8 mouse cellular contexts compared by ENCODE assay signal in the genomic region with DNA sequence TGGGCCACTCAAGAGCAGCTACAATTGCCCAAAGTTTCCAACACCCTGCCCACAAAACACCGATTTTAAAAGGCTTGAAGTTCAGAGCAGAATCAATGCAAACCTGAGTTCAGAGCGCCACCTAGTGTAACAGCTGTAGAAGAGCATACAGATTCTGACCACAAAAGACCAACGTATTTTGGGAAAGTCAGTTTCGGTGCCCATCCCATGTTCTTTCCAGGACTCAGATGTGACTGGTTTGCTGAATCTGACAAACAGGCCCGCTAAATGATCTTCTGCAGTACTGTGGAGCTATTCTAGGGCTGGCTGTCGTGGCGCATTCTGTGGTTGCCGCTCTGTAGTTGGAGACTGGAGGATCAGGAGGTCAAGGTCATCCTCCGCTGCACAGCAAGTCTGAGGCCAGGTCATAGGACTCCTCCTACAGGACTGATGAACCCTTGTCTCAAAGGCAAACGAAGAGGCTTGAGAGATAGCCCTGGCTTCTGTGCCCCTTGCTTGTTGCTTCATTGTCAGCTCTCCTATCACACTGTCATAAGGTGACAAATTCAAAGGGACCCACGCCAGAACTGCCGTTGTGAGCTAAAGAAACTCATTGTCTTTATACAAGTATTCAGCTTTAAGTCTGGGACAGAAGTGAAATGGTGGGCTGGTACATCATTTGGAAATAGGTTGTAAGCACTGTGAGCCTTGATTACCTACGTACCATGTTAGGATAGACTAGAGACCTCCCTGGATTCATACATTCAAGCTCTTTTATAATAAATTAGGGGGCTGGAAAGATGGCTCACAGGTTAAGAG. TPM values are rescaled to one million over a fixed set of nuclear protein-coding genes. Genes with fewer than 3 reads are reported as not detected.
DNase-seq lines count a peak whose midpoint lies in the region; ATAC-seq and TF ChIP-seq lines count a peak whose summit lies in the region.

No protein-coding gene starts in this region.

- 22% methylated on average over 13 of the region's 13 CpGs for WGBS in intestine, embryonic 16.5 days
- WGBS in liver, postnatal 0 days (ENCODE audit: insufficient replicate concordance), result 20% methylated on average over 13 of the region's 13 CpGs
- 23% methylated on average over 13 of the region's 13 CpGs for WGBS in neural tube, embryonic 13.5 days

- H3K4me3 ChIP-seq in testis, adult 2 months (ENCODE audit: control insufficient read depth, low read depth, low read length), result no peak overlapping the region
- no peak overlapping the region for H3K4me3 ChIP-seq in intestine, embryonic 16.5 days (ENCODE audit: low read length)
- no peak overlapping the region for H3K4me3 ChIP-seq in liver, postnatal 0 days (ENCODE audit: low read depth, low read length)
- H3K4me3 ChIP-seq in neural tube, embryonic 13.5 days, result no peak overlapping the region

- H3K4me1 ChIP-seq in testis, adult 2 months (ENCODE audit: control insufficient read depth, insufficient read depth, low read length), result peaks cover 20% of the 10 kb centered on the region
- H3K4me1 ChIP-seq in intestine, embryonic 16.5 days (ENCODE audit: control insufficient read depth, insufficient read depth, low read length), result peaks cover 24% of the 10 kb centered on the region
- peaks cover 29% of the 10 kb centered on the region for H3K4me1 ChIP-seq in liver, postnatal 0 days (ENCODE audit: insufficient read depth)
- peaks cover 19% of the 10 kb centered on the region for H3K4me1 ChIP-seq in neural tube, embryonic 13.5 days (replicated peaks)

- no peak for ATAC-seq in intestine, embryonic 16.5 days
- 0 out of 2 replicates have a peak, but pooled peaks have one; percentile 10 for ATAC-seq in liver, postnatal 0 days
- no peak for ATAC-seq in neural tube, embryonic 13.5 days (ENCODE audit: low read depth)
- no peak for ATAC-seq in erythroid progenitor cell, adult 5-6 weeks (replicated peaks; ENCODE audit: low FRiP score, poor library complexity, severe bottlenecking)

- H3K4me2 ChIP-seq in intestine, embryonic 16.5 days (ENCODE audit: low read depth, low read length), result peak overlapping the region; percentile 42
- H3K4me2 ChIP-seq in liver, postnatal 0 days (ENCODE audit: low read depth, low read length), result peak overlapping the region; percentile 53
- H3K4me2 ChIP-seq in neural tube, embryonic 13.5 days, result peak overlapping the region; percentile 39

- DNase-seq in testis, postnatal 14 days (ENCODE audit: low spot score), result no peak
- DNase-seq in cerebellum, adult 8-10 months, result peak; percentile 67
- DNase-seq in gastrocnemius, postnatal 10 days, result peak; percentile 60
- peak; percentile 73 for DNase-seq in liver, postnatal 0 days

- H3K27me3 ChIP-seq in testis, adult 2 months (ENCODE audit: control insufficient read depth, insufficient read depth, low read length), result no peaks in the 10 kb centered on the region
- no peaks in the 10 kb centered on the region for H3K27me3 ChIP-seq in intestine, embryonic 16.5 days (replicated peaks; ENCODE audit: control insufficient read depth, insufficient read depth, low read length)
- no peaks in the 10 kb centered on the region for H3K27me3 ChIP-seq in liver, postnatal 0 days (ENCODE audit: insufficient read depth, low read length)
- H3K27me3 ChIP-seq in neural tube, embryonic 13.5 days, result no peaks in the 10 kb centered on the region

- peak overlapping the region; percentile 71 for H3K27ac ChIP-seq in testis, adult 2 months (ENCODE audit: control insufficient read depth, insufficient read depth, low read depth, low read length)
- no peak overlapping the region for H3K27ac ChIP-seq in intestine, embryonic 16.5 days (ENCODE audit: low read length)
- H3K27ac ChIP-seq in liver, postnatal 0 days (ENCODE audit: low read depth), result no peak overlapping the region
- H3K27ac ChIP-seq in neural tube, embryonic 13.5 days (replicated peaks), result no peak overlapping the region

- TF ChIP-seq EP300 in liver, postnatal 0 days (IDR thresholded peaks at IDR 0.05; ENCODE audit: low read depth), result no peak

- no peaks in the 10 kb centered on the region for H3K9me3 ChIP-seq in intestine, embryonic 16.5 days (ENCODE audit: control insufficient read depth, low read length)
- no peaks in the 10 kb centered on the region for H3K9me3 ChIP-seq in liver, postnatal 0 days (ENCODE audit: low read length)
- no peaks in the 10 kb centered on the region for H3K9me3 ChIP-seq in neural tube, embryonic 13.5 days

- no peak for TF ChIP-seq POLR2A in testis, adult 2 months (IDR thresholded peaks at IDR 0.05; ENCODE audit: control insufficient read depth, low read depth, low read length)

- H3K9ac ChIP-seq in intestine, embryonic 16.5 days (ENCODE audit: low read depth, low read length), result peak overlapping the region; percentile 53; the same call in 1 of the 2 replicates
- no peak overlapping the region for H3K9ac ChIP-seq in liver, postnatal 0 days (replicated peaks)
- H3K9ac ChIP-seq in neural tube, embryonic 13.5 days, result peak overlapping the region; percentile 57

- H3K36me3 ChIP-seq in testis, adult 2 months (ENCODE audit: control insufficient read depth, insufficient read depth, low read length), result no peaks in the 10 kb centered on the region
- no peaks in the 10 kb centered on the region for H3K36me3 ChIP-seq in intestine, embryonic 16.5 days (ENCODE audit: control insufficient read depth, insufficient read depth, low read length)
- no peaks in the 10 kb centered on the region for H3K36me3 ChIP-seq in liver, postnatal 0 days (replicated peaks; ENCODE audit: insufficient read depth, low read length)
- H3K36me3 ChIP-seq in neural tube, embryonic 13.5 days, result peaks cover 4% of the 10 kb centered on the region

- peak; percentile 35; the same call in 1 of the 2 replicates for TF ChIP-seq CTCF in testis, adult 2 months (IDR thresholded peaks at IDR 0.05; ENCODE audit: control insufficient read depth, insufficient read depth, insufficient replicate concordance, low read depth, low read length)
- peak; percentile 98 for TF ChIP-seq CTCF in liver, postnatal 0 days (IDR thresholded peaks at IDR 0.05; ENCODE audit: low read depth)

RNA-seq across cellular contexts. Expression of a gene that starts 2.9 kb away (rescaled TPM):
- polyA plus RNA-seq in testis, adult 2 months (2012; rRNA removed), result 24.6 and 24.8 TPM in 2 replicates
- total RNA-seq in gastrocnemius, postnatal 10 days (2021), result 10 to 100 TPM; 11.3 to 12.9 TPM
- 61.3 and 61.4 TPM in 2 replicates for polyA plus RNA-seq in intestine, embryonic 16.5 days (2015; fragmentation: Nextera tagmentation; extraction: Ambion mirVana)
- polyA plus RNA-seq in liver, postnatal 0 days (2015; fragmentation: Nextera tagmentation; extraction: Ambion mirVana), result 10.0 and 11.1 TPM in 2 replicates
- polyA plus RNA-seq in neural tube, embryonic 13.5 days (2015; fragmentation: Nextera tagmentation; extraction: Ambion mirVana), result 71.5 and 73.9 TPM in 2 replicates
- 5.4 and 23.9 TPM in 2 replicates for total RNA-seq in erythroid progenitor cell, adult 5-6 weeks (2015; ENCODE audit: low replicate concordance)
- 10.0 and 17.1 TPM in 2 replicates for total RNA-seq in erythroid progenitor cell, adult 5-6 weeks (2017; ENCODE audit: low replicate concordance)

RNA-seq across cellular contexts. Expression of a gene that starts 9.0 kb away (rescaled TPM):
- 21.4 and 24.8 TPM in 2 replicates for polyA plus RNA-seq in testis, adult 2 months (2012; rRNA removed)
- total RNA-seq in gastrocnemius, postnatal 10 days (2021), result 10 to 100 TPM; 11.9 to 19.3 TPM
- 7.9 and 10.0 TPM in 2 replicates for polyA plus RNA-seq in intestine, embryonic 16.5 days (2015; fragmentation: Nextera tagmentation; extraction: Ambion mirVana)
- 5.6 and 5.7 TPM in 2 replicates for polyA plus RNA-seq in liver, postnatal 0 days (2015; fragmentation: Nextera tagmentation; extraction: Ambion mirVana)
- polyA plus RNA-seq in neural tube, embryonic 13.5 days (2015; fragmentation: Nextera tagmentation; extraction: Ambion mirVana), result 13.5 and 17.0 TPM in 2 replicates
- 14.7 and 19.8 TPM in 2 replicates for total RNA-seq in erythroid progenitor cell, adult 5-6 weeks (2015; ENCODE audit: low replicate concordance)
- 19.4 and 37.7 TPM in 2 replicates for total RNA-seq in erythroid progenitor cell, adult 5-6 weeks (2017; ENCODE audit: low replicate concordance)

RNA-seq across cellular contexts. Expression of a gene that starts 25.7 kb away (rescaled TPM):
- 5.3 and 5.4 TPM in 2 replicates for polyA plus RNA-seq in testis, adult 2 months (2012; rRNA removed)
- total RNA-seq in gastrocnemius, postnatal 10 days (2021), result 1 to 10 TPM; 4.2 to 4.5 TPM
- 1.2 and 1.5 TPM in 2 replicates for polyA plus RNA-seq in intestine, embryonic 16.5 days (2015; fragmentation: Nextera tagmentation; extraction: Ambion mirVana)
- polyA plus RNA-seq in liver, postnatal 0 days (2015; fragmentation: Nextera tagmentation; extraction: Ambion mirVana), result 0.27 and 0.35 TPM in 2 replicates
- polyA plus RNA-seq in neural tube, embryonic 13.5 days (2015; fragmentation: Nextera tagmentation; extraction: Ambion mirVana), result 0.26 and 0.57 TPM in 2 replicates
- total RNA-seq in erythroid progenitor cell, adult 5-6 weeks (2015; ENCODE audit: low replicate concordance), result 0.36 TPM in 1 of 2 replicates, not detected in the other
- total RNA-seq in erythroid progenitor cell, adult 5-6 weeks (2017; ENCODE audit: low replicate concordance), result 1.4 and 1.5 TPM in 2 replicates

RNA-seq across cellular contexts. Expression of a gene that starts 31.6 kb away (rescaled TPM):
- 167 and 174 TPM in 2 replicates for polyA plus RNA-seq in testis, adult 2 months (2012; rRNA removed)
- total RNA-seq in gastrocnemius, postnatal 10 days (2021), result 100 to 1,000 TPM in 1 of 2 experiments, 10 to 100 TPM in 1; 88.6 to 123 TPM
- 94.7 and 103 TPM in 2 replicates for polyA plus RNA-seq in intestine, embryonic 16.5 days (2015; fragmentation: Nextera tagmentation; extraction: Ambion mirVana)
- polyA plus RNA-seq in liver, postnatal 0 days (2015; fragmentation: Nextera tagmentation; extraction: Ambion mirVana), result 34.6 and 35.7 TPM in 2 replicates
- polyA plus RNA-seq in neural tube, embryonic 13.5 days (2015; fragmentation: Nextera tagmentation; extraction: Ambion mirVana), result 107 and 119 TPM in 2 replicates
- total RNA-seq in erythroid progenitor cell, adult 5-6 weeks (2015; ENCODE audit: low replicate concordance), result 145 and 153 TPM in 2 replicates
- 171 and 223 TPM in 2 replicates for total RNA-seq in erythroid progenitor cell, adult 5-6 weeks (2017; ENCODE audit: low replicate concordance)

RNA-seq across cellular contexts. Expression of a gene that starts 52.3 kb away (rescaled TPM):
- polyA plus RNA-seq in testis, adult 2 months (2012; rRNA removed), result 6.9 and 7.6 TPM in 2 replicates
- 1,000 to 10,000 TPM; 3,066 to 3,425 TPM for total RNA-seq in gastrocnemius, postnatal 10 days (2021)
- 6.0 and 6.8 TPM in 2 replicates for polyA plus RNA-seq in intestine, embryonic 16.5 days (2015; fragmentation: Nextera tagmentation; extraction: Ambion mirVana)
- 2.5 and 8.9 TPM in 2 replicates for polyA plus RNA-seq in liver, postnatal 0 days (2015; fragmentation: Nextera tagmentation; extraction: Ambion mirVana)
- 5.7 and 6.3 TPM in 2 replicates for polyA plus RNA-seq in neural tube, embryonic 13.5 days (2015; fragmentation: Nextera tagmentation; extraction: Ambion mirVana)
- 2.2 and 4.6 TPM in 2 replicates for total RNA-seq in erythroid progenitor cell, adult 5-6 weeks (2015; ENCODE audit: low replicate concordance)
- 0.64 and 2.6 TPM in 2 replicates for total RNA-seq in erythroid progenitor cell, adult 5-6 weeks (2017; ENCODE audit: low replicate concordance)
